Mouse (Mus musculus): ENCODE results near the gene Spdye4b.
A peak's percentile ranks its signal among the peaks of the same experiment; 100 is the strongest.
"Not testable (repeated sequence)": the region's sequence is repeated elsewhere in the genome, so short reads cannot be mapped to it uniquely, and the experiment has no call there.

Gene Spdye4b

GRCm38 (mm10) chr5:143180255-143181076, at the start of gene Spdye4b, which contains the start of gene Rbak:
TSS of gene Spdye4b (plus strand) at chr5:143181017.
TSS of gene Rbak (minus strand) at chr5:143180775.
- DNase-seq (ENCODE audit: low read depth, low spot score): peak; percentile 98

- no peak for DNase-seq (ENCODE audit: low read depth, low spot score)
Measured at GRCm38 (mm10) chr5:143132935-143133514, 47.8 kb upstream of the Spdye4b start.

GRCm38 (mm10) chr5:143134216-143135010, 46.4 kb upstream of the Spdye4b start:
- peak; percentile 52 for DNase-seq (ENCODE audit: low read depth, low spot score)

GRCm38 (mm10) chr5:143135042-143135441, 45.8 kb upstream of the Spdye4b start:
- peak; percentile 69 for DNase-seq (ENCODE audit: low read depth, low spot score)

- DNase-seq (ENCODE audit: low read depth, low spot score): peak; percentile 40
Measured at GRCm38 (mm10) chr5:143137580-143137979, 43.2 kb upstream of the Spdye4b start.

GRCm38 (mm10) chr5:143147481-143147880, 33.3 kb upstream of the Spdye4b start, which contains the start of gene Olfr718-ps1:
TSS of gene Olfr718-ps1 (minus strand) at chr5:143147581.
- DNase-seq (ENCODE audit: low read depth, low spot score): no peak

GRCm38 (mm10) chr5:143148661-143149060, 32.2 kb upstream of the Spdye4b start:
- peak; percentile 62 for DNase-seq (ENCODE audit: low read depth, low spot score)

GRCm38 (mm10) chr5:143149536-143149935, 31.3 kb upstream of the Spdye4b start:
- DNase-seq (ENCODE audit: low read depth, low spot score): peak; percentile 71

GRCm38 (mm10) chr5:143150044-143150443, 30.8 kb upstream of the Spdye4b start:
- peak; percentile 63 for DNase-seq (ENCODE audit: low read depth, low spot score)

GRCm38 (mm10) chr5:143153756-143154155, 27.1 kb upstream of the Spdye4b start:
- DNase-seq (ENCODE audit: low read depth, low spot score): no peak

- no peak for DNase-seq (ENCODE audit: low read depth, low spot score)
Measured at GRCm38 (mm10) chr5:143155534-143155933, 25.3 kb upstream of the Spdye4b start.

GRCm38 (mm10) chr5:143165508-143166070, 15.2 kb upstream of the Spdye4b start:
- DNase-seq (ENCODE audit: low read depth, low spot score): peak; percentile 91

- DNase-seq (ENCODE audit: low read depth, low spot score): no peak
Measured at GRCm38 (mm10) chr5:143175970-143176369, 4.8 kb upstream of the Spdye4b start.

GRCm38 (mm10) chr5:143177541-143178200, 3.1 kb upstream of the Spdye4b start:
- DNase-seq (ENCODE audit: low read depth, low spot score): peak; percentile 38

GRCm38 (mm10) chr5:143179179-143179578, 1.6 kb upstream of the Spdye4b start:
- DNase-seq (ENCODE audit: low read depth, low spot score): peak; percentile 63

- not testable (repeated sequence) for DNase-seq (ENCODE audit: low read depth, low spot score)
Measured at GRCm38 (mm10) chr5:143188014-143188413, 7.2 kb downstream of the Spdye4b start.

GRCm38 (mm10) chr5:143192806-143193205, 12.0 kb downstream of the Spdye4b start:
- no peak for DNase-seq (ENCODE audit: low read depth, low spot score)

- not testable (repeated sequence) for DNase-seq (ENCODE audit: low read depth, low spot score)
Measured at GRCm38 (mm10) chr5:143194747-143195146, 13.9 kb downstream of the Spdye4b start.

- DNase-seq (ENCODE audit: low read depth, low spot score): no peak
Measured at GRCm38 (mm10) chr5:143195166-143195565, 14.3 kb downstream of the Spdye4b start.

- DNase-seq (ENCODE audit: low read depth, low spot score): no peak
Measured at GRCm38 (mm10) chr5:143196506-143196905, 15.7 kb downstream of the Spdye4b start.

- DNase-seq (ENCODE audit: low read depth, low spot score): peak; percentile 27
Measured at GRCm38 (mm10) chr5:143205015-143205414, 24.2 kb downstream of the Spdye4b start.

All from ZHBTc4 (cell line).